In the genomic region with DNA sequence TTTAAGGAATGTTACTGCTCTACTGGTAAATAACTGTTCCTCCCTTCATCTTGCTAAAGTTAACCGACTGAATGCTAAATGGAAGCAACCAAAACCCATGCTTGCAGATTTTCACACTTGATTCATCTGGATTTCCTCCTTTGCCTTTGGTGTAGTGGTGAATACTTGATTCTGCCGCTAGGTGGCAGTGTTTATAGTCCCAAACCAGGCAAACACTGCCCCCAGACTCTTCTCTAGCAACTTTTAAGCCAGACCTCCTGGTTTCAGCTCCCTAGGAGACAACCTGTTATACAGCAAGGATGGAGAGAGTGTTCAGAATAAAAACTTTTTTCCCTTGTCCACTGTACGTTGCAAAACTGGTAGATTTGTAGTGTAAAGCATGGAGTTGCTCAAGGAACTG, we compare ENCODE assay signal across 9 mouse cellular contexts. TPM values are rescaled to one million over a fixed set of nuclear protein-coding genes. Genes with fewer than 3 reads are reported as not detected.
DNase-seq lines count a peak whose midpoint lies in the region; ATAC-seq and TF ChIP-seq lines count a peak whose summit lies in the region.
"Had no signal": no experiment of that assay in that cellular context is flagged by ENCODE, and none has a peak within 500 bp of the region (broad histone marks: within the 10 kb centered on the region; RNA-seq: fewer than 3 reads in every experiment).

No protein-coding gene starts in this region.

- no peaks in the 10 kb centered on the region for H3K79me2 ChIP-seq in heart, adult 2 months (replicated peaks; ENCODE audit: control insufficient read depth, insufficient read depth, low read length)

- peak; percentile 24 to 47 for DNase-seq in heart, adult 2 months
- no peak for DNase-seq in heart, embryonic 10.5 days (ENCODE audit: low spot score)
- peak; percentile 56 for DNase-seq in left cerebral cortex, adult 11 months (ENCODE audit: low spot score)
- DNase-seq in midbrain, embryonic 10.5 days (ENCODE audit: low spot score): peak; percentile 58
- DNase-seq in right cerebral cortex, postnatal 25 days: peak; percentile 43

- TF ChIP-seq CTCF in heart, adult 2 months (IDR thresholded peaks at IDR 0.05): peak; percentile 98
- TF ChIP-seq CTCF in bone marrow macrophage, adult 2 months (IDR thresholded peaks at IDR 0.05; ENCODE audit: low read depth, low read length): no peak

- 3% methylated on average over 3 of the region's 3 CpGs for WGBS in heart, adult 2 months
- 5% methylated on average over 3 of the region's 3 CpGs for WGBS in heart, embryonic 10.5 days
- 4% methylated on average over 3 of the region's 3 CpGs for WGBS in midbrain, embryonic 10.5 days

- no peak for TF ChIP-seq POLR2A in heart, adult 2 months (IDR thresholded peaks at IDR 0.05; ENCODE audit: insufficient read depth, low read depth, low read length)
- no peak for TF ChIP-seq POLR2A in bone marrow macrophage, adult 2 months (IDR thresholded peaks at IDR 0.05; ENCODE audit: borderline replicate concordance, low read depth, low read length)

- peak; percentile 75 for ATAC-seq in erythroblast, adult 5-6 weeks (replicated peaks; ENCODE audit: low FRiP score, poor library complexity, severe bottlenecking)
- ATAC-seq in hematopoietic stem cell, adult 5-6 weeks (replicated peaks in 1 of 2; ENCODE audit: insufficient read depth in 1 of 2, low FRiP score in 2 of 2, low TSS enrichment in 1 of 2, low read depth in 1 of 2, poor library complexity in 2 of 2, severe bottlenecking in 2 of 2): peak; percentile 73 to 81

- H3K9me3 ChIP-seq in heart, embryonic 10.5 days: no peaks in the 10 kb centered on the region
- H3K9me3 ChIP-seq in midbrain, embryonic 10.5 days (replicated peaks): no peaks in the 10 kb centered on the region
- H3K9me3 ChIP-seq: limb, embryonic 15.5 days had no signal

- H3K9ac ChIP-seq in heart, adult 2 months (ENCODE audit: low read depth, low read length): no peak overlapping the region
- H3K9ac ChIP-seq: limb, embryonic 15.5 days had no signal

- no peak overlapping the region for H3K4me3 ChIP-seq in heart, adult 2 months
- no peak overlapping the region for H3K4me3 ChIP-seq in heart, embryonic 10.5 days
- H3K4me3 ChIP-seq in bone marrow macrophage, adult 2 months (ENCODE audit: insufficient read depth, low read length): no peak overlapping the region
- no peak overlapping the region for H3K4me3 ChIP-seq in midbrain, embryonic 10.5 days
- H3K4me3 ChIP-seq: limb, embryonic 15.5 days had no signal

- TF ChIP-seq EP300 in heart, adult 2 months (IDR thresholded peaks at IDR 0.05; ENCODE audit: insufficient read depth, low read depth, low read length): no peak

- no peaks in the 10 kb centered on the region for H3K27me3 ChIP-seq in heart, adult 2 months (ENCODE audit: control insufficient read depth, insufficient read depth, low read length)
- no peaks in the 10 kb centered on the region for H3K27me3 ChIP-seq in heart, embryonic 10.5 days (ENCODE audit: insufficient read depth, poor library complexity, severe bottlenecking)
- no peaks in the 10 kb centered on the region for H3K27me3 ChIP-seq in midbrain, embryonic 10.5 days (ENCODE audit: low read depth, poor library complexity, severe bottlenecking)
- H3K27me3 ChIP-seq: limb, embryonic 15.5 days had no signal

- H3K36me3 ChIP-seq in heart, adult 2 months (ENCODE audit: control insufficient read depth, insufficient read depth, low read length): no peaks in the 10 kb centered on the region
- H3K36me3 ChIP-seq in heart, embryonic 10.5 days: no peaks in the 10 kb centered on the region
- H3K36me3 ChIP-seq in midbrain, embryonic 10.5 days: no peaks in the 10 kb centered on the region
- H3K36me3 ChIP-seq: limb, embryonic 15.5 days had no signal

- intact Hi-C loops in heart, adult 2 months (cut with DNase I): loop anchor here (1.0 kb wide), 1 partner anchor 601 kb away; no protein-coding TSS in a partner anchor

- no peaks in the 10 kb centered on the region for H3K4me1 ChIP-seq in heart, adult 2 months (ENCODE audit: control insufficient read depth, insufficient read depth, low read length)
- no peaks in the 10 kb centered on the region for H3K4me1 ChIP-seq in heart, embryonic 10.5 days
- peaks cover 14% of the 10 kb centered on the region for H3K4me1 ChIP-seq in bone marrow macrophage, adult 2 months (ENCODE audit: control insufficient read depth, insufficient read depth, low read length)
- H3K4me1 ChIP-seq in midbrain, embryonic 10.5 days: peaks cover 7% of the 10 kb centered on the region

- H3K27ac ChIP-seq in heart, adult 2 months: no peak overlapping the region
- H3K27ac ChIP-seq in heart, embryonic 10.5 days: no peak overlapping the region
- 0 out of 2 replicates have a peak overlapping the region, but pooled peaks have one; percentile 6 for H3K27ac ChIP-seq in bone marrow macrophage, adult 2 months (ENCODE audit: insufficient read depth, low read depth, low read length)
- H3K27ac ChIP-seq in midbrain, embryonic 10.5 days (replicated peaks): no peak overlapping the region
- H3K27ac ChIP-seq: limb, embryonic 15.5 days had no signal

RNA-seq across cellular contexts. Expression of a gene that starts 13.4 kb away (rescaled TPM):
- 1 to 10 TPM; 3.6 to 3.8 TPM for total RNA-seq in heart, adult 2 months (2021)
- 1.6 and 2.4 TPM in 2 replicates for polyA plus RNA-seq in heart, adult 2 months (2012; rRNA removed)
- 21.1 and 27.4 TPM in 2 replicates for polyA plus RNA-seq in heart, embryonic 10.5 days (2016; fragmentation: Nextera tagmentation; extraction: Ambion mirVana)
- 9.2 and 11.2 TPM in 2 replicates for polyA plus RNA-seq in bone marrow macrophage, adult 2 months (2012; ENCODE audit: insufficient read depth, insufficient read length, missing spikeins)
- total RNA-seq in erythroblast, adult 5-6 weeks (2015; ENCODE audit: low replicate concordance): 2.5 and 3.1 TPM in 2 replicates
- 2.7 and 6.1 TPM in 2 replicates for total RNA-seq in erythroblast, adult 5-6 weeks (2017; ENCODE audit: low replicate concordance)
- total RNA-seq in hematopoietic stem cell, adult 5-6 weeks (2017): 18.1 and 19.5 TPM in 2 replicates
- 53.9 and 59.4 TPM in 2 replicates for polyA plus RNA-seq in midbrain, embryonic 10.5 days (2016; fragmentation: Nextera tagmentation; extraction: Ambion mirVana)

RNA-seq across cellular contexts. Expression of a gene that starts 51.0 kb away (rescaled TPM):
- 1 to 10 TPM; 2.3 to 3.5 TPM for total RNA-seq in heart, adult 2 months (2021)
- 2.4 and 2.8 TPM in 2 replicates for polyA plus RNA-seq in heart, adult 2 months (2012; rRNA removed)
- polyA plus RNA-seq in heart, embryonic 10.5 days (2016; fragmentation: Nextera tagmentation; extraction: Ambion mirVana): 56.5 and 88.5 TPM in 2 replicates
- polyA plus RNA-seq in bone marrow macrophage, adult 2 months (2012; ENCODE audit: insufficient read depth, insufficient read length, missing spikeins): 10.1 and 12.9 TPM in 2 replicates
- 9.8 and 32.5 TPM in 2 replicates for total RNA-seq in erythroblast, adult 5-6 weeks (2015; ENCODE audit: low replicate concordance)
- 13.7 and 25.0 TPM in 2 replicates for total RNA-seq in erythroblast, adult 5-6 weeks (2017; ENCODE audit: low replicate concordance)
- total RNA-seq in hematopoietic stem cell, adult 5-6 weeks (2017): 67.0 and 67.2 TPM in 2 replicates
- 102 and 129 TPM in 2 replicates for polyA plus RNA-seq in midbrain, embryonic 10.5 days (2016; fragmentation: Nextera tagmentation; extraction: Ambion mirVana)
